Mouse (Mus musculus): ENCODE measurements around the gene Rspry1.

Rspry1 gene

DNA sequence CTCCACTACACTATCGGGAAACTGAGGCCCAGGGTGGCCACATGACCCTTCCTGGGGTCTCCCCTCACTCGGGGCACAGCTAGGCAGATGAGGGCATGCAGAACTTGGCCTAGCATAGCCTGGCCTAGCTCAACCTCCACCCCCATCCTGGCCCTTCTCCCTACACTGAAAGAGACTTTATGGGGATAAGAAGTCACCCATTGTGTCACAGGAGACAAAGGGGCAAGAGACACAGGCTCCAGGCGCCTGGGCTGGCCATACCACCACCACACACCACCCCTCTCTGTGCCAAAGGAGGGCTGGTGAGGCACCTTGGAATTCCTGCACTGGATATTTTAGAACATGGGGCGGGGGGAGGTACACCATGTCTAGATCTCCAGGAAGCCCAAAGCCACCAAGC, 82.5 kb downstream of the Rspry1 start:
- DNase-seq (ENCODE audit: low spot score in 2 of 2) = no peak

GRCm38 (mm10) chr8:94685953-94686352, 84.2 kb downstream of the Rspry1 start:
- DNase-seq (ENCODE audit: low spot score in 2 of 2) = no peak

DNA sequence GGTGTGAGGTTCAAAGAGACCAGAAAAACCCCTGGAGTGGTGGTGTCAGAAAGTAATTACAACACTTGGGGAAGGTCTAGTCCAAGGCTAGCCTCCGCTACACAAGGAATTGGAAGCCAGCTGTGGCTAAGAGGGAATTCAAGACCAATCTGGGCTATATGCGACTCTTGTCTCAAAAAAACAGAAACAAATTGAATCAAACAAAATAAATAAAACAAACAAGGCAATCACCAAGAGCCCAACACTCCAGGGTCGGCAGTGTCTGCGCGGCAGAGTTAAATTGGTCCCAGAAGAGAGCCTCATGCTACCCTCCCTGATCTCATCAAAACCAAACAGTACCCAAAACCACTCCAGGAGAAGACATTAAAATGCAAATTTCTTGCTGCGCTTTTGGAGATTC, 93.0 kb downstream of the Rspry1 start:
- DNase-seq (ENCODE audit: low spot score in 2 of 2) = no peak

- no peak for DNase-seq (ENCODE audit: low spot score in 2 of 2)
Measured at GRCm38 (mm10) chr8:94695341-94695993, 93.7 kb downstream of the Rspry1 start.

DNA sequence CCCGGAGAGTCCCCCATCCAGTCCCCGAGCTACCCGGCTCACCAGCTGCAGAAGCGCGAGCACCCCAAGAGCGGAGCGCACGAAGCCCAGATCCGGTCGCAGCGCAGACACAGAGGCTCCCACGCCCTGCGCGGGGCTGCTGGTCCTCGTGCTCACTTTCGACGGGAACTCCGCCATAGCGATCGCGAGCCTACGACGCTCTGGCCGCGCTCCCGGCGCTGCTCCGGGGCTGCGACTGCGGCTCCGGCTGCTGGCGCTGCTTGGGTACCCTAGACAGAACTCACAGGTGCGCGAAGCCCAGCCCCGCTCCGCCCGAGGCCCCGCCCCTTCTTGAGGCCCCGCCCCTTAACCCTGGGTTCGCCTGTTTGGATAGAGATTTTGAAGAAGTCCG, 94.3 kb downstream of the Rspry1 start, which contains the start of gene Pllp:
Gene Pllp, minus strand, starts transcription at position 285 of the 391 bp plus-strand sequence.
- peak in 1 of 2 experiments; percentile 42 for DNase-seq (ENCODE audit: low spot score in 2 of 2)

GRCm38 (mm10) chr8:94696566-94696965, 94.8 kb downstream of the Rspry1 start:
- DNase-seq (ENCODE audit: low spot score in 2 of 2) = no peak

DNA sequence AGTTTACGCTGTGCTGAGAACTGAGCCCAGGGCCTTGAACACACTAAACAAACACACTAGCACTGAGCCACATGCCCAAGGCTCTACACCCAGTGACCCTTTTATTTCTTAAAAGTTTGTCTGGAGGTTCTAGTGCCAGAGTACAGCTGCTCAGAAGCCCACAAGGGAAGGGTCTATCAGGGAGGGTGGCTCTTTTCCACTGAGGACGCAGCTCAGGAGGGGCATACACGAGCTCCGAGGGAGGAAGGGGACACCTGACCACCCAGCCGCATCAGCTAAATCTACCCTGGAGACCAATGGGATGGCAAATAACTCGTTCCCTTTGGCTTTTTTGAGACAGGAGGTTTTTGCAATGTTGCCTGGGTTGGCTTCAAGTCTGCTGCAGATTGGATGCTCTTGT, 96.2 kb downstream of the Rspry1 start:
- no peak for DNase-seq (ENCODE audit: low spot score in 2 of 2)

DNA sequence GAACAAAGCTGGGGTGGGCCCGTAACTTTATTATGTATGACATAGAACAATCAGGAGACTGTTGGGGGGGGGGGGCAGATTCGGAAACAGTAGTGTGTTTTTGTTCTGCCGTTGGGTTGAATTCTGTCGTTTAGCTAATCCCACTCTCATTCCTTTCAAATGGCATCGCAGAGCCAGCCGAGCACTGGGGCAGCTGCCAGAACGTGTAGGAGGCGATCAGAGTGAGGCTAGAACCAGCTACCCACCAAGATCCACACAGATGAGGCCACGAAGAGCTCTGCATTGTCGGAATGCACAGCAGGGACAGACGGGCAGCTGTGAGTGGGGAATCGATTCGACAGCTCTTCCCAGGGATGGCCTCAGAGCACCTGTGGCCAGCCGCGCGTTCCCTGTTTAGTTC, 97.6 kb downstream of the Rspry1 start:
- DNase-seq (ENCODE audit: low spot score in 2 of 2) = peak; percentile 44 to 54

DNA sequence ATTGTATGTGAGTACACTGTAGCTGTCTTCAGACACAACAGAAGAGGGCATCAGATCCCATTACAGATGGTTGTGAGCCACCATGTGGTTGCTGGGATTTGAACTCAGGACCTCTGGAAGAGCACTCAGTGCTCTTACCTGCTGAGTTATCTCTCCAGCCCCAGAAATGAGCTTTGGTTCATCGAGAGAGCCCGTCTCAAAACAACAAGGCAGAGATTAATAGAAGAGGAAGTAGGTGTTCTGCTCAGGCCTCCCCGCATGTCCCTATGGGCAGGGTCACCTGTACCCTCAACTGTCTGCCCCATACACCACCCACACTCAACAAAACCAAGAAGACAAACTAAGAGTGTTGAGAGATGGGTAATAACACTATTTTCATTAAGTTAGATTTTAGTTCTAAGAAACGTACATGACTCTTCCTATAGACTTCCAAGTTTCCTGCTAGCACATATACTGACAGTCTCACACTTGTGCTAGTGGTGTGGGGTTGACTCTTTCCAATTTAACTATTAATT, 98.7 kb downstream of the Rspry1 start:
- DNase-seq (ENCODE audit: low spot score in 2 of 2) = no peak

- DNase-seq (ENCODE audit: low spot score in 2 of 2) = no peak
Measured at GRCm38 (mm10) chr8:94702156-94702555, 100.4 kb downstream of the Rspry1 start.

DNA sequence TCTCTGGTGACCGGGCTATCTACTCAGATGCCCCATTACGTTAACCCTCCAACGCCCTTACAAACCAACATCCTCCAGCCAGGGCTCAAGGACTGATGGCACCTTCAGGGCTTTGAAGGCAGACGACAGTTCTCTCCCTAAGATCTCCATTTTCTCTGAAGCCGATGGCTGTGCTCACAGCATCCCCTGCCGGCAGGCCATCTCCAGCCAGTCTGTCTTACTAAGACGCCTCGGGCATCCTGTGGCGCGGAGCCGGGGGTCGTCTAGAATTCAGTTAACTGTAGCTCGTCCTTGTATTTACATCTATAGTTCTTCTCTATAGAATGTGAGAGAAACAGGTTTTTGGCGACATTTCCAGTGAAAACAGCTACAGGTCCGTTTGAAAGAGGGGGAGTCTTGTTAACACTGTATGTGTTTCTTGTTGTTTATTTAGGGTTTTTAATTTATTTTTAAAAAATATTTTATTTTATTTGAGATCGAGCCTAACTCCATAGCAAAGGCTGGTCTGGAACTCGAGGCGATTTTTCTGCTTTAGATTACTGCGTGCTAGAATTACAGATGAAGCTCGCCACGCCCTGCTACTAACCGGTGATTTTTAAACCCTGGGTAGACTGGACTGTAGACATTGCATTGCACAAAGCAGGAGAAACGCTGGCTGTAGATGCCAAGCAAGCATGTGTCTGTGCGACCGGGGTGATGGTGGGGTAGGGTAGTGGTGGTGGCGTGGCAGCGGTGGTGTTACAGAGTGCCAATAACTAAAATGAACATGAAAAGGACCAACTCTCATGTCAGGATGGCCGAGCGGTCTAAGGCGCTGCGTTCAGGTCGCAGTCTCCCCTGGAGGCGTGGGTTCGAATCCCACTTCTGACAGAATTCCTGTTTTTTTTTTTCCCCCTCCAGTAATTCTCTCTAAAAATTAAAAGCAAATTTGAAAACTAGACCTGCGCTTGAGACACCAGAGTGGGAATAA, 101.4 kb downstream of the Rspry1 start:
- DNase-seq (ENCODE audit: low spot score in 2 of 2) = peak; percentile 82 to 85

DNA sequence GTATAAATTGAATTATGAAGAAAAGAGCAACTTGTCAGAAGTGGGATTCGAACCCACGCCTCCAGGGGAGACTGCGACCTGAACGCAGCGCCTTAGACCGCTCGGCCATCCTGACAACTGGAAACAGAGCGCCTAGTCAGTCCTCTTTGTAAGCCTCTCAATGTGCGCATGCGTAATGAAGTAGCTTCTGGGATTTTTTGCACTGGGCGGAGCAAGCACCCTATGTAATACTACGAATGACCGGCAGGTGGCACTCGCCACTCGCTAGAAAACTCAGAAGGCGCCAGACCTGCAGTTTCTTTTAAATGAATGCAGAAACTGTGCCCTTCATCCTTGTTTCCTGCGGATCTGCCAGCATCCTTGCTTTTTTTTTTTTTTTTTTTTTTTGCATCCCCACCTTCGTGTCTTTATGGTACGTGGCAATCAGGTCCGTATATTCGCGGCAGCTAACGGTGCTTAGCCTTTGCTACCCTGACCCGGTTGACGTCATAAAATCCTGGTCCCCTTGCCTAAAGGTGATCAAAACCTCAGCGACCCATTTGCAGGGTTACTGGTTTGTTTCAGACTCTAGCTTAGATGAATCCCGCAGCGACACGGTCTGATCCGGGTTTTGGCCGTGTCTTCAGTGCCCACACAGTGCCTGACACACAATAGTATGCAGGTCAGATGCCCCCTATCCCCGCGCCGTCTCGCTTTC, 102.4 kb downstream of the Rspry1 start:
- peak; percentile 100 for DNase-seq (ENCODE audit: low spot score in 2 of 2)

DNA sequence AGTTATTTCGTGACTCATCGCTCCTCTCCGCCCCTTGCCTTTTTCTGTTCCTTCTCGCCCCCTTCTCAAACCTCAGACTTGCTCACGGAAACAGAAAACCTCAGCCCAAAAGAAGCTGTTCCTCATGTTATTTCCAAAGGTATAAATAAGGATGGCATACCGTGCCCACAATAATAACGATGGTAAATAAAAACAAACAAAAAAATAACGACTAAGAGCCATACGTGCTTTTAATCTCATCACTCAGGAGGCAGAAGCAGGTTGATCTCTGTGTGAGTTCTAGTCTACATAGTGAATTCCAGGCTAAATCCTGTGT, 102.9 kb downstream of the Rspry1 start:
- DNase-seq (ENCODE audit: low spot score in 2 of 2) = no peak

- DNase-seq (ENCODE audit: low spot score in 2 of 2) = no peak
Measured at GRCm38 (mm10) chr8:94705581-94706245, 104.0 kb downstream of the Rspry1 start.

GRCm38 (mm10) chr8:94706732-94707395, 105.1 kb downstream of the Rspry1 start:
- DNase-seq (ENCODE audit: low spot score in 2 of 2) = no peak
